Mouse (Mus musculus) erythroblast, embryonic 14.5 days (primary cell): ENCODE measurements at regions not wholly inside any gene's neighbourhood (a gene's known extent, or its start where the extent isn't known, plus 50 kb on each side); places are given as distances from the start of the nearest gene placed in this dataset.

Experiments used
- H3K27me3 ChIP-seq: 2 replicates; pipeline ENCODE4 v1.6.1; 2012; ENCODE audit warnings: inconsistent platforms; ENCODE audit not compliant: control insufficient read depth
- H3K36me3 ChIP-seq: 2 replicates; pipeline ENCODE4 v1.6.1; 2012; ENCODE audit warnings: mild to moderate bottlenecking, inconsistent platforms; ENCODE audit not compliant: control insufficient read depth
- H3K4me1 ChIP-seq: 2 replicates; pipeline ENCODE4 v1.6.1; 2012; ENCODE audit warnings: inconsistent platforms; ENCODE audit not compliant: control insufficient read depth
- H3K4me3 ChIP-seq: replicated peaks from 2 replicates; pipeline ENCODE3; 2012; ENCODE audit warnings: moderate library complexity, mild to moderate bottlenecking, inconsistent platforms
- H3K9me3 ChIP-seq: 2 replicates; pipeline ENCODE4 v1.6.1; 2012; ENCODE audit warnings: low read length, inconsistent platforms, mixed read lengths; ENCODE audit not compliant: control insufficient read depth
- GATA1 ChIP-seq: IDR thresholded peaks from 2 replicates; pipeline ENCODE4 v1.6.1; 2012; ENCODE audit warnings: low read length, inconsistent platforms, mixed read lengths
- TAL1 ChIP-seq: IDR thresholded peaks from 3 replicates; pipeline ENCODE4 v1.6.1; 2012; ENCODE audit warnings: low read length, inconsistent platforms, mixed read lengths

- no peak overlapping the region for H3K4me3 ChIP-seq
- TF ChIP-seq TAL1 (no peak), GATA1 (no peak)
- H3K9me3 ChIP-seq, result no peaks in the 10 kb centered on the region
- no peaks in the 10 kb centered on the region for H3K36me3 ChIP-seq
- no peaks in the 10 kb centered on the region for H3K4me1 ChIP-seq
- no peaks in the 10 kb centered on the region for H3K27me3 ChIP-seq
These were observed 225.6 kb downstream of the Mbnl1 start for GRCm38 (mm10) chr3:60698189-60698588.

- no peaks in the 10 kb centered on the region; the same call in 1 of the 2 replicates for H3K4me1 ChIP-seq
- no peaks in the 10 kb centered on the region for H3K36me3 ChIP-seq
- no peak for TF ChIP-seq GATA1
- no peak for TF ChIP-seq TAL1
- H3K9me3 ChIP-seq, result no peaks in the 10 kb centered on the region
- no peaks in the 10 kb centered on the region for H3K27me3 ChIP-seq
- H3K4me3 ChIP-seq, result no peak overlapping the region
These were observed 234.5 kb downstream of the Mbnl1 start for GRCm38 (mm10) chr3:60707139-60707538.

GRCm38 (mm10) chr3:60712896-60713295 is 240.3 kb downstream of the Mbnl1 start:
- Histone ChIP-seq H3K4me1 (no peaks in the 10 kb centered on the region), H3K9me3 (peaks cover 2% of the 10 kb centered on the region; the same call in 1 of the 2 replicates), H3K36me3 (no peaks in the 10 kb centered on the region), H3K27me3 (no peaks in the 10 kb centered on the region), H3K4me3 (no peak overlapping the region)
- TF ChIP-seq GATA1 (no peak), TAL1 (no peak)

- Histone ChIP-seq H3K36me3 (no peaks in the 10 kb centered on the region), H3K4me1 (no peaks in the 10 kb centered on the region), H3K9me3 (no peaks in the 10 kb centered on the region), H3K27me3 (no peaks in the 10 kb centered on the region), H3K4me3 (no peak overlapping the region)
- no peak for TF ChIP-seq TAL1
- no peak for TF ChIP-seq GATA1
These were observed 247.7 kb downstream of the Mbnl1 start for GRCm38 (mm10) chr3:60720322-60720721.

GRCm38 (mm10) chr3:60731331-60731730 is 258.7 kb downstream of the Mbnl1 start:
- TF ChIP-seq GATA1, result no peak
- no peak for TF ChIP-seq TAL1
- Histone ChIP-seq H3K27me3 (no peaks in the 10 kb centered on the region), H3K36me3 (no peaks in the 10 kb centered on the region), H3K4me3 (no peak overlapping the region), H3K4me1 (no peaks in the 10 kb centered on the region; the same call in 1 of the 2 replicates), H3K9me3 (no peaks in the 10 kb centered on the region)

GRCm38 (mm10) chr3:60740543-60741294 is 261.9 kb upstream of the P2ry1 start:
- TF ChIP-seq GATA1 (no peak), TAL1 (no peak)
- H3K4me1 ChIP-seq, result peaks cover 10% of the 10 kb centered on the region
- no peaks in the 10 kb centered on the region for H3K36me3 ChIP-seq
- peaks cover 2% of the 10 kb centered on the region; the same call in 1 of the 2 replicates for H3K27me3 ChIP-seq
- no peak overlapping the region for H3K4me3 ChIP-seq
- no peaks in the 10 kb centered on the region for H3K9me3 ChIP-seq

GRCm38 (mm10) chr3:60741379-60741778 is 261.2 kb upstream of the P2ry1 start:
- TF ChIP-seq GATA1, result no peak
- no peak for TF ChIP-seq TAL1
- Histone ChIP-seq H3K27me3 (peaks cover 2% of the 10 kb centered on the region; the same call in 1 of the 2 replicates), H3K36me3 (no peaks in the 10 kb centered on the region), H3K4me1 (peaks cover 10% of the 10 kb centered on the region), H3K9me3 (no peaks in the 10 kb centered on the region), H3K4me3 (no peak overlapping the region)

- H3K4me1 ChIP-seq, result peaks cover 10% of the 10 kb centered on the region
- H3K9me3 ChIP-seq, result no peaks in the 10 kb centered on the region
- TF ChIP-seq TAL1 (no peak), GATA1 (no peak)
- H3K4me3 ChIP-seq, result no peak overlapping the region
- no peaks in the 10 kb centered on the region for H3K36me3 ChIP-seq
- peaks cover 2% of the 10 kb centered on the region; the same call in 1 of the 2 replicates for H3K27me3 ChIP-seq
These were observed 260.4 kb upstream of the P2ry1 start for GRCm38 (mm10) chr3:60742232-60742631.

- no peak for TF ChIP-seq TAL1
- no peak for TF ChIP-seq GATA1
- no peaks in the 10 kb centered on the region for H3K36me3 ChIP-seq
- peaks cover 2% of the 10 kb centered on the region; the same call in 1 of the 2 replicates for H3K27me3 ChIP-seq
- H3K9me3 ChIP-seq, result no peaks in the 10 kb centered on the region
- peaks cover 10% of the 10 kb centered on the region for H3K4me1 ChIP-seq
- no peak overlapping the region for H3K4me3 ChIP-seq
These were observed 257.5 kb upstream of the P2ry1 start for GRCm38 (mm10) chr3:60745075-60745474.
